Mouse (Mus musculus) left cerebral cortex, adult 2 months (tissue): ENCODE measurements around the gene Grb10. TPM values are rescaled to one million over a fixed set of nuclear protein-coding genes. Genes with fewer than 3 reads are reported as not detected.

Experiments
- DNase-seq, 2 experiments: peaks; one replicate each; pipeline ENCODE4 v3.0.0; 2021 to 2022; ENCODE audit warnings: low spot score in 2 of 2, mixed read lengths in 1 of 2; ENCODE audit errors: extremely low spot score in 1 of 2
- H3K27ac ChIP-seq: fragments of 200-600 bp; 2 replicates; pipeline ENCODE4 v1.8.1; 2022
- H3K4me3 ChIP-seq: fragments of 200-600 bp; 2 replicates; pipeline ENCODE4 v1.8.1; 2022
- CTCF ChIP-seq: fragments of 200-600 bp; IDR thresholded peaks from 2 replicates; pipeline ENCODE4 v1.8.1; 2022; ENCODE audit warnings: antibody characterized with exemption, mild to moderate bottlenecking, moderate library complexity
- intact Hi-C: fragments of 180-260 bp; cut with DNase I; formaldehyde crosslinking; loops from one replicate; pipeline ENCODE4 v1.15.1; 2025
- total RNA-seq, 2 experiments: library from RNA; stranded (reverse); gene quantifications; 2 replicates each; pipeline ENCODE4 v1.2.3; 2021

The Grb10 gene
- total RNA-seq, 2 experiments from 2014 or later: 30.5 to 35.1 TPM

- no peak overlapping the region for H3K27ac ChIP-seq
- H3K4me3 ChIP-seq: no peak overlapping the region
- TF ChIP-seq CTCF: no peak
- intact Hi-C loops: no loop called here
- DNase-seq: no peak
These were observed 84.9 kb downstream of the Grb10 start for GRCm38 (mm10) chr11:11953364-11954114.

- intact Hi-C loops: no loop called here
- DNase-seq: no peak
- Histone ChIP-seq H3K4me3 (no peak overlapping the region), H3K27ac (no peak overlapping the region)
- TF ChIP-seq CTCF: no peak
These were observed 85.9 kb downstream of the Grb10 start for GRCm38 (mm10) chr11:11952569-11952968.

- Histone ChIP-seq H3K4me3 (no peak overlapping the region), H3K27ac (no peak overlapping the region)
- intact Hi-C loops: no loop called here
- DNase-seq: no peak
- no peak for TF ChIP-seq CTCF
These were observed 89.5 kb downstream of the Grb10 start for GRCm38 (mm10) chr11:11948988-11949365.

GRCm38 (mm10) chr11:11948321-11948987, 90.0 kb downstream of the Grb10 start:
- Histone ChIP-seq H3K4me3 (no peak overlapping the region), H3K27ac (no peak overlapping the region)
- no peak for TF ChIP-seq CTCF
- intact Hi-C loops: no loop called here
- no peak for DNase-seq

- Histone ChIP-seq H3K27ac (no peak overlapping the region), H3K4me3 (no peak overlapping the region)
- no peak for DNase-seq
- no peak for TF ChIP-seq CTCF
- intact Hi-C loops: no loop called here
These were observed 90.6 kb downstream of the Grb10 start for GRCm38 (mm10) chr11:11947857-11948256.

GRCm38 (mm10) chr11:11945766-11946165, 92.7 kb downstream of the Grb10 start:
- no peak for TF ChIP-seq CTCF
- Histone ChIP-seq H3K27ac (no peak overlapping the region), H3K4me3 (no peak overlapping the region)
- DNase-seq: no peak
- intact Hi-C loops: no loop called here

GRCm38 (mm10) chr11:11944814-11945213, 93.7 kb downstream of the Grb10 start:
- no peak for TF ChIP-seq CTCF
- Histone ChIP-seq H3K4me3 (no peak overlapping the region), H3K27ac (no peak overlapping the region)
- intact Hi-C loops: no loop called here
- DNase-seq: no peak

- intact Hi-C loops: no loop called here
- H3K27ac ChIP-seq: no peak overlapping the region
- TF ChIP-seq CTCF: no peak
- no peak overlapping the region for H3K4me3 ChIP-seq
- DNase-seq: no peak
These were observed 94.5 kb downstream of the Grb10 start for GRCm38 (mm10) chr11:11944082-11944349.

- no peak overlapping the region for H3K4me3 ChIP-seq
- TF ChIP-seq CTCF: no peak
- no peak overlapping the region for H3K27ac ChIP-seq
- DNase-seq: no peak
- intact Hi-C loops: no loop called here
These were observed 95.0 kb downstream of the Grb10 start for GRCm38 (mm10) chr11:11943240-11944081.

GRCm38 (mm10) chr11:11942320-11943217, 95.9 kb downstream of the Grb10 start:
- DNase-seq: no peak
- Histone ChIP-seq H3K27ac (no peak overlapping the region), H3K4me3 (no peak overlapping the region)
- intact Hi-C loops: no loop called here
- no peak for TF ChIP-seq CTCF

GRCm38 (mm10) chr11:11940833-11941681, 97.4 kb downstream of the Grb10 start:
- TF ChIP-seq CTCF: no peak
- no peak overlapping the region for H3K27ac ChIP-seq
- intact Hi-C loops: no loop called here
- H3K4me3 ChIP-seq: no peak overlapping the region
- DNase-seq: no peak
